Mouse (Mus musculus) neural tube, embryonic 11.5 days (tissue): ENCODE results near the gene Snrnp25. TPM values are rescaled to one million over a fixed set of nuclear protein-coding genes. Genes with fewer than 3 reads are reported as not detected.

Source experiments
- ATAC-seq: fragments of 200-750 bp; cut with Nextera tagmentation; 2 replicates; pipeline ENCODE4 v1.8.0; 2017; ENCODE audit warnings: moderate number of reproducible peaks, mild to moderate bottlenecking, moderate TSS enrichment, moderate library complexity; ENCODE audit not compliant: insufficient read depth, low FRiP score, low TSS enrichment
- DNase-seq: peaks from one replicate; pipeline ENCODE4 v3.0.0-alpha.2; 2015; ENCODE audit warnings: low spot score
- H3K27ac ChIP-seq: fragments of 300-500 bp; sonication (generic); 2 replicates; pipeline ENCODE4 v1.5.1; 2014; ENCODE audit warnings: low read depth, mild to moderate bottlenecking, low read length
- H3K27me3 ChIP-seq: fragments of 300-500 bp; sonication (generic); 2 replicates; pipeline ENCODE4 v1.6.1; 2014; ENCODE audit warnings: mild to moderate bottlenecking, low read length, mixed read lengths; ENCODE audit not compliant: control insufficient read depth, insufficient read depth
- H3K36me3 ChIP-seq: fragments of 300-500 bp; sonication (generic); 2 replicates; pipeline ENCODE4 v1.6.1; 2014; ENCODE audit warnings: mild to moderate bottlenecking, low read length, moderate library complexity, mixed read lengths; ENCODE audit not compliant: control insufficient read depth, insufficient read depth
- H3K4me1 ChIP-seq: fragments of 300-500 bp; sonication (generic); 2 replicates; pipeline ENCODE4 v1.6.1; 2014; ENCODE audit warnings: low read length, mixed read lengths; ENCODE audit not compliant: control insufficient read depth, insufficient read depth
- H3K4me2 ChIP-seq: fragments of 300-500 bp; sonication (generic); 2 replicates; pipeline ENCODE4 v1.6.1; 2014; ENCODE audit warnings: low read depth, mild to moderate bottlenecking, moderate library complexity
- H3K4me3 ChIP-seq: fragments of 300-500 bp; sonication (generic); 2 replicates; pipeline ENCODE4 v1.5.1; 2014; ENCODE audit warnings: low read depth, low read length
- H3K9ac ChIP-seq: fragments of 300-500 bp; sonication (generic); 2 replicates; pipeline ENCODE4 v1.6.1; 2014; ENCODE audit warnings: mild to moderate bottlenecking, low read length
- H3K9me3 ChIP-seq: fragments of 300-500 bp; sonication (generic); 2 replicates; pipeline ENCODE4 v1.6.1; 2016; ENCODE audit warnings: low read length; ENCODE audit not compliant: control insufficient read depth
- WGBS: fragments of 180-500 bp; shearing (Covaris S2); extraction: QIAGEN DNeasy Blood & Tissue Kit; methylation state at CpG from one replicate; pipeline ENCODE4 v1.1.7; 2014; 5-methylcytosine and 5-hydroxymethylcytosine counted together
- polyA plus RNA-seq: library from polyadenylated mRNA; unstranded; fragments of >200 nt; fragmentation: Nextera tagmentation; extraction: Ambion mirVana; gene quantifications from 2 replicates; pipeline ENCODE4 v1.2.1, GENCODE M21; 2014

Gene Snrnp25
- polyA plus RNA-seq, 1 experiment from 2014 or later = 73.4 TPM

DNA sequence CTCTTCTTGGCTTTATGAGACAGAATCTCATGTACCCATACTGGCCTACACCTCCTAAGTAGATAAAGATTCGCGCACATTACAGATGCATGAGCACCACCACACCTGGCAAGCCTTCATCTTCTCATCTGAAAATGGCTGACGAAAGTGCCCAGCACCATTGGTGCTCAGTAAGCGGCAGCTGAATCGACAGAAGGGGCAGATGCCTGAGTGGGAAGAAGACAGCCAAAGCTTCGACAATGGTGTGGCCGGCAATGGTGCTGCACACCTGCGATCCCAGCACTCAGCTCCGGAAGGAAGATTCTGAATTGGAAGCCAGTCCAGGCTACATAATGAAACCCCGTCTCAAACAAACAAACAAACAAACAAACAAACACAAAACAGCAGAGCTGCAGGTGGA lies 14.1 kb downstream of the Snrnp25 start:
- H3K9me3 ChIP-seq = no peaks in the 10 kb centered on the region
- no peaks in the 10 kb centered on the region for H3K36me3 ChIP-seq
- no peak for DNase-seq
- WGBS = 91% methylated on average over 10 of the region's 10 CpGs
- ATAC-seq = no peak
- no peak overlapping the region for H3K4me3 ChIP-seq
- no peak overlapping the region for H3K9ac ChIP-seq
- H3K4me1 ChIP-seq = peaks cover 14% of the 10 kb centered on the region; the same call in 1 of the 2 replicates
- no peak overlapping the region for H3K27ac ChIP-seq
- no peak overlapping the region for H3K4me2 ChIP-seq
- H3K27me3 ChIP-seq = peaks cover 6% of the 10 kb centered on the region; the same call in 1 of the 2 replicates

GRCm38 (mm10) chr11:32220607-32221224 lies 15.5 kb downstream of the Snrnp25 start:
- no peak for DNase-seq

GRCm38 (mm10) chr11:32221225-32221950 lies 16.2 kb downstream of the Snrnp25 start:
- Histone ChIP-seq H3K27me3 (peaks cover 6% of the 10 kb centered on the region; the same call in 1 of the 2 replicates), H3K27ac (peak overlapping the region; percentile 40), H3K36me3 (no peaks in the 10 kb centered on the region), H3K9me3 (no peaks in the 10 kb centered on the region), H3K4me2 (peak overlapping the region; percentile 99), H3K4me3 (peak overlapping the region; percentile 85), H3K9ac (peak overlapping the region; percentile 89), H3K4me1 (peaks cover 17% of the 10 kb centered on the region)
- ATAC-seq = peak; percentile 22
- DNase-seq = peak; percentile 64
- under 1% methylated on average over 46 of the region's 46 CpGs for WGBS

More at GRCm38 (mm10) chr11:32220607-32221224, 15.5 kb downstream of the Snrnp25 start:
- H3K36me3 ChIP-seq = no peaks in the 10 kb centered on the region
- H3K4me1 ChIP-seq = peaks cover 17% of the 10 kb centered on the region; the same call in 1 of the 2 replicates
- peak; percentile 32; the same call in 1 of the 2 replicates for ATAC-seq
- H3K27me3 ChIP-seq = peaks cover 6% of the 10 kb centered on the region; the same call in 1 of the 2 replicates
- H3K9me3 ChIP-seq = no peaks in the 10 kb centered on the region
- H3K4me3 ChIP-seq = peak overlapping the region; percentile 85
- H3K4me2 ChIP-seq = peak overlapping the region; percentile 99
- 35% methylated on average over 10 of the region's 10 CpGs for WGBS
- H3K27ac ChIP-seq = no peak overlapping the region
- H3K9ac ChIP-seq = peak overlapping the region; percentile 89

GRCm38 (mm10) chr11:32221951-32222409 lies 16.8 kb downstream of the Snrnp25 start, which contains the start of gene Rhbdf1:
Gene Rhbdf1 (minus strand): TSS chr11:32222300.
- Histone ChIP-seq H3K27me3 (peaks cover 6% of the 10 kb centered on the region; the same call in 1 of the 2 replicates), H3K36me3 (no peaks in the 10 kb centered on the region), H3K9me3 (no peaks in the 10 kb centered on the region), H3K9ac (peak within 1 kb of the TSS; percentile 89), H3K27ac (peak within 1 kb of the TSS; percentile 40), H3K4me3 (peak within 1 kb of the TSS; percentile 85), H3K4me1 (peaks cover 22% of the 10 kb centered on the region), H3K4me2 (peak within 1 kb of the TSS; percentile 99)
- ATAC-seq = peak; percentile 3; the same call in 1 of the 2 replicates
- DNase-seq = peak; percentile 76
- WGBS = under 1% methylated on average over 60 of the region's 72 CpGs

- H3K9ac ChIP-seq = peak overlapping the region; percentile 89
These were observed 17.5 kb downstream of the Snrnp25 start for GRCm38 (mm10) chr11:32222570-32223194.

GRCm38 (mm10) chr11:32223297-32223967 lies 18.2 kb downstream of the Snrnp25 start:
- ATAC-seq (no peak), DNase-seq (no peak)
- peaks cover 6% of the 10 kb centered on the region; the same call in 1 of the 2 replicates for H3K27me3 ChIP-seq
- H3K4me3 ChIP-seq = no peak overlapping the region
- H3K4me1 ChIP-seq = peaks cover 24% of the 10 kb centered on the region
- no peaks in the 10 kb centered on the region for H3K36me3 ChIP-seq
- no peak overlapping the region for H3K9ac ChIP-seq
- H3K4me2 ChIP-seq = no peak overlapping the region
- H3K27ac ChIP-seq = no peak overlapping the region
- no peaks in the 10 kb centered on the region for H3K9me3 ChIP-seq
- WGBS = 63% methylated on average over 4 of the region's 4 CpGs

More at GRCm38 (mm10) chr11:32222570-32223194, 17.5 kb downstream of the Snrnp25 start:
- peak overlapping the region; percentile 99 for H3K4me2 ChIP-seq
- no peaks in the 10 kb centered on the region for H3K9me3 ChIP-seq
- ATAC-seq (no peak), DNase-seq (no peak)
- H3K4me3 ChIP-seq = peak overlapping the region; percentile 85
- H3K36me3 ChIP-seq = no peaks in the 10 kb centered on the region
- WGBS = 9% methylated on average over 21 of the region's 21 CpGs
- peaks cover 24% of the 10 kb centered on the region for H3K4me1 ChIP-seq
- H3K27me3 ChIP-seq = peaks cover 6% of the 10 kb centered on the region; the same call in 1 of the 2 replicates
- H3K27ac ChIP-seq = no peak overlapping the region

DNA sequence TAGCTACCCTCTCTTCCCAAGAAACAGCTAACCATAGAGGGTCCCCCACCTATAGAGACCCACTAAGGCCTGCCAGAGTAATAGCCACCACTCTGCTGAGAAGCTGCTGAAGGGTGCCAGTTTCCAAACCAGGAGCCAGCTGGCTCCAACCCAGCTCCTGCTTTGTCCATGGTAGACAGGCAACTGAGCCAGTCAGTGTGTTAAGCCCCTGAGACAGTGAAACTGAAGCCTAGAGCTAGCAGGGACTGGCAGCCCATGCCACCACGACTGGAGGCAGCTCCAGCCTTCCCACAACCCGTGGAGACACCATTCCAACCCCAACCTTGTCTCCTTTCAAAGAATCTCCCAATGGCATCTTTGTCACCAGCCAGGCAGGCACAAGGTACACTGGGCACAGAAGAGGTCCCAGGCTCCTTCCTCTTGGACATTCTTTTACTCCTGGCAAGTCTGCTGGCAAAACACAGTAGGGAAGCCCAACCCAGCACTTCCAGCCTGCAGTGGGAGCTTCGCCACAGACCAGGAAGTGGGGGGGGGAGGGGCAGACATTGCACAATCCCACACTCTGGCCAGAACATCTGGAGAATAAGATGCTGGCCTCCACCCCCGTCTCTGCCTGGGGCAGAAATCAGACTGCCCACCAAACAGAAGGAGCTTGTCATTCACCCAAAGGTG lies 19.4 kb downstream of the Snrnp25 start:
- peak; percentile 38 for DNase-seq
- ATAC-seq = no peak
- WGBS = 35% methylated on average over 4 of the region's 4 CpGs
- Histone ChIP-seq H3K27me3 (peaks cover 6% of the 10 kb centered on the region; the same call in 1 of the 2 replicates), H3K9me3 (no peaks in the 10 kb centered on the region), H3K4me3 (no peak overlapping the region), H3K9ac (no peak overlapping the region), H3K36me3 (no peaks in the 10 kb centered on the region; the same call in 1 of the 2 replicates), H3K27ac (peak overlapping the region; percentile 11; the same call in 1 of the 2 replicates), H3K4me1 (peaks cover 21% of the 10 kb centered on the region), H3K4me2 (no peak overlapping the region)
